Mouse (Mus musculus) kidney, embryonic 15.5 days (tissue): Measurements from ENCODE around the gene Ggn. TPM values are rescaled to one million over a fixed set of nuclear protein-coding genes. Genes with fewer than 3 reads are reported as not detected.

Source experiments
- polyA plus RNA-seq: library from polyadenylated mRNA; unstranded; fragments of >200 nt; fragmentation: Nextera tagmentation; extraction: Ambion mirVana; gene quantifications from 2 replicates; pipeline ENCODE4 v1.2.1, GENCODE M21; 2015

Gene Ggn
- polyA plus RNA-seq, 1 experiment from 2014 or later, result 1.00 TPM

Other genes starting within 250 kb of the Ggn start
- gene Actn4, start 207.9 kb upstream of the Ggn start, polyA plus RNA-seq, result 288 and 312 TPM in 2 replicates
- 401 and 402 TPM in 2 replicates for gene Eif3k, start 188.3 kb upstream of the Ggn start, polyA plus RNA-seq
- 9.0 and 9.6 TPM in 2 replicates for gene Map4k1, start 188.2 kb upstream of the Ggn start, polyA plus RNA-seq
- 1.6 and 1.8 TPM in 2 replicates for gene Ryr1, start 45.0 kb upstream of the Ggn start, polyA plus RNA-seq
- 0.48 and 1.2 TPM in 2 replicates for gene Rasgrp4, start 35.4 kb upstream of the Ggn start, polyA plus RNA-seq
- 19.4 and 21.4 TPM in 2 replicates for gene Fam98c, start 14.0 kb upstream of the Ggn start, polyA plus RNA-seq
- gene Spred3, start 201 bp downstream of the Ggn start, polyA plus RNA-seq, result 3.4 and 4.0 TPM in 2 replicates
- 263 and 266 TPM in 2 replicates for gene Psmd8, start 10.5 kb downstream of the Ggn start, polyA plus RNA-seq
- 0.96 and 1.1 TPM in 2 replicates for gene Catsperg1, start 43.8 kb downstream of the Ggn start, polyA plus RNA-seq
- 1.6 and 1.7 TPM in 2 replicates for gene Kcnk6, start 62.3 kb downstream of the Ggn start, polyA plus RNA-seq
- gene Yif1b, start 68.1 kb downstream of the Ggn start, polyA plus RNA-seq, result 122 and 123 TPM in 2 replicates
- gene 2200002D01Rik, start 78.3 kb downstream of the Ggn start, polyA plus RNA-seq, result 7.6 and 11.2 TPM in 2 replicates
- 236 and 245 TPM in 2 replicates for gene Spint2, start 111.7 kb downstream of the Ggn start, polyA plus RNA-seq
- 21.0 and 23.7 TPM in 2 replicates for gene Ppp1r14a, start 119.1 kb downstream of the Ggn start, polyA plus RNA-seq
- 3.1 and 5.9 TPM in 2 replicates for gene Dpf1, start 133.7 kb downstream of the Ggn start, polyA plus RNA-seq